Mouse (Mus musculus) embryonic fibroblast, embryonic 13.5 days (primary cell): ENCODE results near the gene Pcx.
A peak's percentile ranks its signal among the peaks of the same experiment; 100 is the strongest.

Experiments used
- CTCF ChIP-seq: IDR thresholded peaks from 2 replicates; pipeline ENCODE4 v1.5.1; 2011; ENCODE audit warnings: mild to moderate bottlenecking, control low read depth, low read length, moderate library complexity, borderline replicate concordance; ENCODE audit not compliant: insufficient read depth
- POLR2A ChIP-seq: IDR thresholded peaks from 2 replicates; pipeline ENCODE4 v1.6.1; 2011; ENCODE audit warnings: low read depth, mild to moderate bottlenecking, control low read depth, low read length, moderate library complexity

- TF ChIP-seq CTCF (peak; percentile 15; the same call in 1 of the 2 replicates), POLR2A (no peak)
These were observed 134.0 kb downstream of the Pcx start for GRCm38 (mm10) chr19:4644271-4644670.
